In the genomic region with DNA sequence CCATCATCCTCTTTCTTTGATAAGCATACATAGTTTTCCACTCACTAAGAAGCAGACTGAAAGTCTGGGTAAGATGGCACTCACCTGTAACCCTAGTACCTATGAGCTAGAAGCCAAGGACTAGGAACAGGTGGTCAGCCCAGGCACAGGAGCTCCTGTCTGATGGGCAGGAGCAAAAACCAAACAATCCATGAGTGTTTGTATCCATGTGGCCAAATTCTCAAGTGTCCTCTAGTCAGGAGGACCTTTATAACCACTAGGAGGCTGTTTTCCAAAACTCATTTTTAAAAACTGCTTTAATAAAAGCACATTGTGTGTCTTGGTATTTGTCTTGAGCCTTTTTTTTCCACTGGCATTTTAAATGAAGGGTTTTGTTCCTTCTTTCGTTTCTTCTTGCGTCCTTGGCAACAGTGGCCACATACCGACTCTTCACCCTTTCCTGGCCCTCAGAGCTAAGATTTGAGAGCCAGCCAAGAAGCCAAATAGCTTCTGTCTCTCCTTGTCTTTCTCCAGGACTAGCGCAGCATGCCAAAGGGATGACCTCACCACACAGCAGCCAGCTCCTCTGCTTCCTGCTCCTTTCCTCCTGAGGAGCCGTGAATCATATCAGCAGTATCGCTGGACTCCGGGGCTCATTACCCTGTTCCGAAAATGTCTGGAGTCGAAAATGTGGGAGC, we compare ENCODE assay signal across 8 mouse cellular contexts. TPM values are rescaled to one million over a fixed set of nuclear protein-coding genes. Genes with fewer than 3 reads are reported as not detected.
DNase-seq lines count a peak whose midpoint lies in the region; ATAC-seq and TF ChIP-seq lines count a peak whose summit lies in the region.

No protein-coding gene starts in this region.

- no peaks in the 10 kb centered on the region for H3K4me1 ChIP-seq in bone marrow macrophage, adult 2 months (ENCODE audit: control insufficient read depth, insufficient read depth, low read length)
- H3K4me1 ChIP-seq in embryonic fibroblast, embryonic 13.5 days (ENCODE audit: control insufficient read depth, insufficient read depth, low read length), result peaks cover 13% of the 10 kb centered on the region
- H3K4me1 ChIP-seq in heart, postnatal 0 days (ENCODE audit: control insufficient read depth, insufficient read depth), result peaks cover 18% of the 10 kb centered on the region
- peaks cover 9% of the 10 kb centered on the region; the same call in 1 of the 2 replicates for H3K4me1 ChIP-seq in lung, adult 2 months (ENCODE audit: control insufficient read depth, insufficient read depth, low read length)

- no peak overlapping the region for H3K27ac ChIP-seq in bone marrow macrophage, adult 2 months (ENCODE audit: insufficient read depth, low read depth, low read length)
- peak overlapping the region; percentile 64 for H3K27ac ChIP-seq in embryonic fibroblast, embryonic 13.5 days (ENCODE audit: insufficient read depth, low read length)
- peak overlapping the region; percentile 75 for H3K27ac ChIP-seq in heart, postnatal 0 days (ENCODE audit: low read depth)

- no peak for TF ChIP-seq CTCF in bone marrow macrophage, adult 2 months (IDR thresholded peaks at IDR 0.05; ENCODE audit: low read depth, low read length)
- TF ChIP-seq CTCF in embryonic fibroblast, embryonic 13.5 days (IDR thresholded peaks at IDR 0.05; ENCODE audit: borderline replicate concordance, insufficient read depth, low read length), result no peak
- TF ChIP-seq CTCF in heart, postnatal 0 days (IDR thresholded peaks at IDR 0.05; ENCODE audit: low read depth), result no peak
- no peak for TF ChIP-seq CTCF in lung, adult 2 months (IDR thresholded peaks at IDR 0.05; ENCODE audit: insufficient read depth, low read length)

- ATAC-seq in heart, postnatal 0 days (ENCODE audit: insufficient read depth, low read depth), result peak; percentile 84
- no peak for ATAC-seq in megakaryocyte progenitor cell, adult 5-6 weeks (replicated peaks; ENCODE audit: poor library complexity)

- H3K27me3 ChIP-seq in heart, postnatal 0 days (ENCODE audit: control insufficient read depth, insufficient read depth, low read length), result no peaks in the 10 kb centered on the region

- TF ChIP-seq POLR2A in bone marrow macrophage, adult 2 months (IDR thresholded peaks at IDR 0.05; ENCODE audit: borderline replicate concordance, low read depth, low read length), result no peak
- no peak for TF ChIP-seq POLR2A in embryonic fibroblast, embryonic 13.5 days (IDR thresholded peaks at IDR 0.05; ENCODE audit: low read depth, low read length)
- TF ChIP-seq POLR2A in lung, adult 2 months (IDR thresholded peaks at IDR 0.05; ENCODE audit: borderline replicate concordance, extremely low read depth, low read depth, low read length), result no peak

- peak overlapping the region; percentile 67 for H3K4me2 ChIP-seq in heart, postnatal 0 days (ENCODE audit: low read depth, low read length)

- WGBS in heart, postnatal 0 days, result 7% methylated on average over 9 of the region's 9 CpGs
- 2% methylated on average over 9 of the region's 9 CpGs for WGBS in lung, adult 2 months

- peak overlapping the region; percentile 1; the same call in 1 of the 2 replicates for H3K4me3 ChIP-seq in bone marrow macrophage, adult 2 months (ENCODE audit: insufficient read depth, low read length)
- H3K4me3 ChIP-seq in embryonic fibroblast, embryonic 13.5 days (ENCODE audit: insufficient read depth, low read length), result no peak overlapping the region
- H3K4me3 ChIP-seq in heart, postnatal 0 days (ENCODE audit: low read depth, low read length), result peak overlapping the region; percentile 42
- H3K4me3 ChIP-seq in lung, adult 2 months (replicated peaks; ENCODE audit: extremely low read depth, low read depth, low read length), result peak overlapping the region; percentile 15

- TF ChIP-seq EP300 in heart, postnatal 0 days (IDR thresholded peaks at IDR 0.05; ENCODE audit: low read depth), result no peak

- H3K36me3 ChIP-seq in heart, postnatal 0 days (replicated peaks; ENCODE audit: control insufficient read depth, insufficient read depth, low read length), result no peaks in the 10 kb centered on the region

- peak overlapping the region; percentile 27 for H3K9ac ChIP-seq in heart, postnatal 0 days (replicated peaks; ENCODE audit: low read depth, low read length)

- H3K9me3 ChIP-seq in heart, postnatal 0 days (replicated peaks; ENCODE audit: control insufficient read depth, low read length), result no peaks in the 10 kb centered on the region

- peak; percentile 99 for DNase-seq in 3T3-L1 (ENCODE audit: low read depth, low spot score)
- DNase-seq in heart, postnatal 0 days (ENCODE audit: low spot score), result peak; percentile 84
- peak; percentile 82 for DNase-seq in kidney, postnatal 14 days
- DNase-seq in lung, adult 2 months, result peak; percentile 78
- peak; percentile 15 for DNase-seq in right cerebral cortex, postnatal 14 days

RNA-seq across cellular contexts. Expression of gene Fam50b, which starts 8.7 kb away (rescaled TPM):
- polyA plus RNA-seq in bone marrow macrophage, adult 2 months (2012; ENCODE audit: insufficient read depth, insufficient read length, missing spikeins), result not detected in 2 replicates
- not detected in 2 replicates for polyA plus RNA-seq in embryonic fibroblast, embryonic 13.5 days (2011; ENCODE audit: insufficient read length, low read depth, missing spikeins)
- not detected in 2 replicates for total RNA-seq in heart, postnatal 0 days (2014; rRNA removed; ENCODE audit: low replicate concordance)
- not detected in 2 replicates for polyA plus RNA-seq in heart, postnatal 0 days (2015; fragmentation: Nextera tagmentation; extraction: Ambion mirVana)
- 0.27 TPM in 1 of 2 replicates, not detected in the other for polyA plus RNA-seq in lung, adult 2 months (2012; rRNA removed)
- total RNA-seq in megakaryocyte progenitor cell, adult 5-6 weeks (2015), result not detected in 2 replicates
- total RNA-seq in megakaryocyte progenitor cell, adult 5-6 weeks (2017), result not detected in 2 replicates

Comparison
In these comparisons a context has a peak if more than half of its experiments do, and no peak if none do; other contexts are left out.
1. DNase-seq: peak in every context shown above with its lines; median percentile 99 in 3T3-L1; 84 in heart, postnatal 0 days; 82 in kidney, postnatal 14 days; 78 in lung, adult 2 months; 15 in right cerebral cortex, postnatal 14 days.